Mouse (Mus musculus): ENCODE data around the gene Mgat4d.
"Not testable (repeated sequence)": the region's sequence is repeated elsewhere in the genome, so short reads cannot be mapped to it uniquely, and the experiment has no call there.

Gene Mgat4d

GRCm38 (mm10) chr8:83348263-83348662 is at the start of gene Mgat4d:
TSS of gene Mgat4d (plus strand) at chr8:83348471.
- DNase-seq = no peak

- DNase-seq = no peak
These were observed 48.1 kb upstream of the Mgat4d start for GRCm38 (mm10) chr8:83300135-83300534.

DNA sequence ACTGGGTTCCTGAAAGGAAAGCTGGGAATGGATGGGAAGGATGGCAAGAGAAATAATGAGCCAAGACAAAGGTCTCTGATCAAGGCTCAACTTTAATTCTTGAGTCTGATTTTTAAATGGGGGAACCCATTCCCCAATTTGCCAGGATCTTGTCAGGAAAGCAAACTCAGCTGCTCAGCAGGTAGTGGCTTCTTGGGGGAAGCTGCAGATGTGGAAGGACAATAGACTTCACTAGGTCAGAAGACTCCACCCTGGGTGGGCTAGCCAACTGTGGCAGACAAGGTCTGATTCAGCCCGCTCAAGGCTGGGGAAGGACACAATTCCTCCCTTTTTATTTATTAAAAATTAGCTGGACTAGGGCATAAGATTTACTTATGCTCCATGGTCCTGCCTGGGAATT is 43.3 kb upstream of the Mgat4d start:
- no peak for DNase-seq

GRCm38 (mm10) chr8:83309836-83310235 is 38.4 kb upstream of the Mgat4d start:
- no peak for DNase-seq

DNA sequence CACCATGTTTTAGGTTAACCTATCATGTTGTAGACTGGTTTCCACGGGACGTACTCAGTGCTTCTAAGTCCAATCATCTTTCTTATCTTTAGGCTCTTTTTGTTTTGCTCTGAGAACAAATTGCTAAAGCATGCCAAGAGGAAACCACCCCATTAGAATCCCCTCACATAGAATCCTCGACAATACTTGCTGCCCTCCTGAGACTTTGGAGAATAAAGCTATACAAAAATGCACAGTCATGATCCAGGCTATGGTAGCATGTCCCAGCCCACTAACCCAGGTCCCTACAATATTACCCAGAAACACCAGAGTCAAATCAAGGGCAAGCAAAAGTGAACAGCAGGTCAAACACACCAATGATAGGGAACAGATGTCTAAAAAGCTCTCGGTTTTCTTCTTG is 33.2 kb upstream of the Mgat4d start:
- DNase-seq = not testable (repeated sequence)

- no peak for DNase-seq
These were observed 32.6 kb upstream of the Mgat4d start for GRCm38 (mm10) chr8:83315691-83316090.

DNA sequence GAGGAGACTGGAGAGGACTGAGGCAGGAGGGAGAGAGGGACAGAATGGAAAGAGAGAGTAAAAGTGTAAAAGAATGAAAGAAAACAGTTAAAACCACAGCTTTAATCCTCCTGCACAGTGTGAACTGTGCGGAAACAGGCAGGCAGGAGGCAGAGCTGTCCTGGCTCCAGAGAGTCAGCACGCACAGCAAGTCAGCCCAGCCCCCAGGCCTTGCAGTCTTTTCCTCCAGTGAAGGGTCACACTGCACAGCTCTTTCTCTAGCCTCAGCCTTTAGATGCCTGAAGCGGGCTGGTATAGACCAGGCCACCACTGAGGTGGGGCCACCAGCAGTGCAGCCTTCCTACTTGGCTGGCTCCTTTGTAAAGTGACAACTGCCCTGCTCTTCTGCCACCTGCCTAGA is 27.7 kb upstream of the Mgat4d start:
- no peak for DNase-seq

DNA sequence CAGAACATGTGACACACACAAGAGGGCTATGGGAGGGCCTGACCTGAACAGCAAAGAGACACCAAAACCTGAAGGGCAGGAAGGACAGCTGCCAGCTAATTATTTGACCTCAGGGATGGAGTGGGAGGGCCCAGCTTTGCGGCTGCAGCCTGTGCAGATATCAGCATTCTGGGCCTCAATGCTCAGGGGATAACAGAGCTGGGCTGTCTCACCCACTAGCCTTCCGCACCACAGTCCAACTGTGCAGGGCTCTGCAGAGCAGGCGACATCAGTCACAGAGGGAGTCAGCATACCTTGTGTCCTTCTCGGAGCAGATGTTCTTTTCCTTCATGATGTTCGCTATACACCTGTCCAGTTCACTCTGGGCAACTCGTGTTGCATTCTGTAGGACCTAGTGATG is 25.9 kb upstream of the Mgat4d start:
- no peak for DNase-seq

DNA sequence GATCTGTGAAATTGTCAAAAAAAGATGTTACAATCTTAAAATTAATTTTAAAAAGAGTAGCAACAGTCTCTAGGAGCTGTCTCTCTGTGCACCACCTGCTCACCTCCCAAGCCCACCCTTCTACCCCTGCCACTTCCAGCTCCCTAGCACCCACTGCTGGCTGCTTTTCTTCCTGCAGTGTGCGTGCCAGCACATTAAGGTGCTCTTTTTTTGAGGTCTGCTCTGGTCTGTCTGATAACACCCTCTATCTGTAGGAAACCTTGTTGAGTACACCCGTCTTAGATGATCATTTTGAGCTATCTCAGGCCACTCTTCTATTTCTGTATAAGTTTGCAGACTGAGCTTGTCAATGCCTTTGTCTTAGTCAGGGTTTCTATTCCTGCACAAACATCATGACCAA is 25.2 kb upstream of the Mgat4d start:
- no peak for DNase-seq

DNA sequence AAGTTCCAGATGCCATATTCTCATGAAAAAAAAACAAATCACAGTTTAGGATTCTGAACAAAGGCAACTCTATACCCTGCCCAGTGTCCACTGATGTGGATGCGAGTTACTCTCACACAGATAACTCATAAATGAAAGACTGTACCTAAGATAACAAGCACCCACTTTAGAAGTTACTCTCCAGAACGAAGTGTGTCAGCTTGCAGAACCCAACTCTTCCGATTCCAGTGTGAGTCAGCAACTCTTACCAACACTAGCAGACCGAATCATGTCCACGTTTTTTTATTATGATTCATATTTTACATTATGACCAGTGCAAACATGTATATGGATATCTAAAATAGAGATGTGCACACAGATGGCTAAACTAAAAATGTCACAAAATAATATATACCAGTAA is 20.4 kb upstream of the Mgat4d start:
- no peak for DNase-seq

DNA sequence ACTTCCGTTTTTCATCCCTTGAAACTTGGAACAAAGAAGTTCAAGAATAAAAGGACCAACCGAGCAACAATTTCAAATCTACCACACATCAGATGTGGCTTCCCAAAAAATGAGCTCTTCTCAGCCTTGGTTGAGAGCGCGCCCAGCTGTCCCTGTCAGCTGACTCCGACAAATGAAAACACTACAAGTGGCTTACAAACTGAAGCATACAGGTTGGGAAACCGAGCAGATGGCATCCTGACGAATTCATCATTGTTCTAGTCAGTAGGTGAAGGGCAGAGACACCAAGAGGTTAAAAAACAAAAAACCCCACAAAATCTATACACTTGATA is 16.7 kb upstream of the Mgat4d start:
- peak; percentile 57 for DNase-seq

GRCm38 (mm10) chr8:83331899-83332697 is 16.2 kb upstream of the Mgat4d start, which contains the start of gene Elmod2:
TSS of gene Elmod2 (minus strand) at chr8:83332486.
- peak; percentile 96 for DNase-seq

DNA sequence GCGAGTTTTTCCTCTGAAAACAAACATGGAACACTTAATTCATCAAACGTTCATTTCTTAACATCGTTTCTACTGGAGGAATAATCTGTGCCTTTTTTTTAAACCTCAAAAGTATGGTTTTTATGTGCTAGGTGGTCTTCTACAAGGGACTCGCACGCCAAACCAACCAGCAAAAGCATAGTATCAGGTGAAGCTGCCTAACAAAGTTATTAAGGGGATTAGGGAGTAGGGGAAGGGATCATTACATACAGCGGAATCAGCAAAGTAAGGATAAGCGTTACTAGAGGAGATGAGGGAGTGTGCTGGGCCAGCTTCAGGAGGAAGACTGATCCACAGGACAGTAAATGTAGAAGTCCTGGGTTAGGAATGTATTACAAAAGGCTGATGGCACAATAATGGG is 15.4 kb upstream of the Mgat4d start:
- no peak for DNase-seq

- no peak for DNase-seq
These were observed 6.2 kb upstream of the Mgat4d start for GRCm38 (mm10) chr8:83342076-83342475.

- no peak for DNase-seq
These were observed 5.6 kb upstream of the Mgat4d start for GRCm38 (mm10) chr8:83342693-83343092.

GRCm38 (mm10) chr8:83351315-83351714 is 3.0 kb downstream of the Mgat4d start:
- DNase-seq = no peak

DNA sequence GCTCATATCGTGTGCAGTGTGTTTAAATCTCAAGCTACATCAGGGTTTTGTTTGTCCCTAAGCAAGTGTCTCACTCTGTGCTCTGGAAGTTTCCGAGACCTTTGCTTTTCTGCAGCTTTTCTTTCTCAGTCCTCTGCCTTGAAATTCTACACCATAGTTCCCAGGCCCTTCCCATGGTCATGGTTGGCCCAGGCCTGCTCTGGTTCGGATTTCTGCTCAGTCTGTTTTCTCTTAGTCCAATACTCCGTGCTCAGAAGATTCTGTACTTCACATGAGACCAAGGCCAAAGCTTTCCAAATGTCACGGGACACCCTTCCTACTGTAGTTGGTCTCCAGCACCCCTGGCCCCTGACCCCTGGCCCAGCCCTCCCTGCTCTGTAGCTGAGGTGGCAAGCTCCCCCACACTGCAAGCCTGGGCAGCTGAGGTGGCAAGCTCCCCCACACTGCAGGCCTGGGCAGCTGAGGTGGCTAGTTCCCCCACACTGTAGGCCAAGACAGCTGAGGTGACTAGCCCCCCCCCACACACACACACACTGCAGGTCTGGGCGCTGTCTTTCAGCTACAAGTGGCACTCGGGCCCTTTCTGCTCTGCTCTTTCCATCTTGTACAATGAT is 15.0 kb downstream of the Mgat4d start:
- DNase-seq = no peak

- DNase-seq = no peak
These were observed 29.0 kb downstream of the Mgat4d start for GRCm38 (mm10) chr8:83377231-83377630.

DNA sequence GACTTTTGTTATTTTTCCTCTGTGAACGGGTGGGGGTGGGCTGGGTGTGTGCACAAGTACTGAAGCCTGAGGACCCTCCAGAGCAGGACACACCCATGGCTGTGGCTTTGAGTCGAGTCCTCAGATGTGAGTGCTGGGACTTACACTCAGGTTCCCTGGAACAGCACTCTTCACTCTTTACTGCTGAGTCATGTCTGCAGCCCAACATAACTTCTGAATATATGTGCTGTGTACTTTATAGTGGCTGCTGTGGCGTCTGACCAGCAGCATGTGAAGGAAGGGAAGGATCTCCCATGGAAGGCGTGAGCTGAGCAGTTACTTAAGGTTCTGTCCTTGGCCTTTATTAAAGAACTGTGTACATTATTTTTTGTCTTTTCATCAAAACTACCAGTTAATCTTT is 31.9 kb downstream of the Mgat4d start:
- DNase-seq = no peak

- DNase-seq = no peak
These were observed 32.7 kb downstream of the Mgat4d start for GRCm38 (mm10) chr8:83381016-83381415.

GRCm38 (mm10) chr8:83382850-83383249 is 34.6 kb downstream of the Mgat4d start:
- no peak for DNase-seq

DNA sequence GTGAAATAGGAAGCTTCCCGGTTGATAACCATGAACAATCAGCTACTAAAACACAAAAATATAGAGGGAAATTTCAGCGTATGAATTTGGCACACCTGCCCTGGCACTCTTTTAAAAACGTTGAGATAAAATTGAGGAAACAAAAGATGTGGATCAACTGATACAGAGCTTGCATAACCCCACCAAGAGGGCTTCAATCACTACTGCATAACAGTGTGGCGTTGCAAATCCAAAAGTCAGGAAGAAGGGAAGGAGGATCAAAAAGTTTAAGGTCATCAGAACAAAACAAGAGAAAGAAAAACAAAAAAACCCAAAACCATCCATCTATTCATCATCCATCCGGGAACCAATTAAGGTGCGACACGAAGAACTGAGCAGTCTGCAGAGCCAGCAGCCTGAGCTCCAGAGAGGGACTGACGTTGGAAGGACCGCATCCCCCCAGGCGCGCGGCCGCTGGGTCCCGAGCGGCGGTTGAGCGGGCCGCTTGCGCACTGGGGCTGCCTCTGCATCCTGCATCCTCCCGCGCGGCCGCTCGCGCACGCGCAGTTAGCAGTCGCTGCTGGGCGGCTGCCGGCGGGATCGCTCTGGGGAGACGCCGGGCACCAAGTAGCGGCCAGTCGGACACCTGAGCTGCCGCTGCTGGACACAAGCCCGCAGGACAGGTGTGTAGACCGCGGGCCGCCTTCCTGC is 41.2 kb downstream of the Mgat4d start, which contains the start of gene Clgn:
Clgn (plus strand) TSS at position 552 of the 690 bp plus-strand sequence.
- peak; percentile 75 for DNase-seq

DNA sequence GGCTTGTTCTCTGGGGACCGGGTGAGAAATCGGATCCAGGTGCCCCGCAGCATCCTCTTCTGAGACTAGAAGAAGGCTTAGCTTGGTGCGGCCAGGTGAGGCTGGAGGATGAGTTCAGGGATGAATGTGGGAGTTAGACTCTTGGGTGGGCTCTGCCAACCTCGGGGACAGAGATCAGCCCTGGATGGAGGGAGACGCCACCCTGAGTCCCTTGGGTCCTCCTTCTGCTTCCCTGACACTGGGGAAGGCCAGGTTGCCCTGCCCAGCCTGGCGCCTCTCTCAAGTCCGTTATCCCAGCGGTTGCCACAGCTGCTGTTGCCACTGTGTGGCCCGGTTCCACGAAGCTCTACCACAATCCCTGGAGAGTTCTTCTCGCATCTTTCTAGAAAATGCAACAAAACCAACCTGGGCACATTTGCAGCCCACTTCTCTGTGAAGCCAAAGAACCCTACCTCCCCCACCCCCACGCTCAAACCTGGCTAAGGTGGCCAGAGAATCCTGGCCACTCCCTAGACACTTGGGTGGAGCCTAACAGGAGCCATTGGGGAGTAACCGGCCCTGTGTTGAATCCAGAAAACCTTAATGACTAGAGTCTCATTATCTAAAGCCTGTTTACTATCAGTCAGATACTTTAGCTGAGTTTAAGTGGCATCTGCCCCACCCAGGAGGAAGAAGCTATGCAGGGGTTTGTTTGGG is 41.9 kb downstream of the Mgat4d start:
- DNase-seq = no peak

Measured in layer of hippocampus, adult 9-11 months (tissue).